Mouse (Mus musculus) layer of hippocampus, adult 18-20 months (tissue): ENCODE data around the gene Rhbg. TPM values are rescaled to one million over a fixed set of nuclear protein-coding genes. Genes with fewer than 3 reads are reported as not detected.

Experiments
- DNase-seq, 2 experiments: peaks; one replicate each; pipeline ENCODE4 v3.0.0; 2022; ENCODE audit warnings: low spot score in 2 of 2
- total RNA-seq, 2 experiments: library from RNA; stranded (reverse); gene quantifications; 2 replicates each; pipeline ENCODE4 v1.2.3; 2021

Gene Rhbg
- total RNA-seq, 2 experiments from 2014 or later: not detected

GRCm38 (mm10) chr3:88262346-88262745 lies 7.8 kb upstream of the Rhbg start:
- DNase-seq: no peak

- no peak for DNase-seq
Observed at GRCm38 (mm10) chr3:88256382-88256781, 1.9 kb upstream of the Rhbg start.

GRCm38 (mm10) chr3:88255950-88256349 lies 1.4 kb upstream of the Rhbg start:
- DNase-seq: no peak

- no peak for DNase-seq
Observed at GRCm38 (mm10) chr3:88252739-88253138, 1.8 kb downstream of the Rhbg start.

GRCm38 (mm10) chr3:88248406-88248805 lies 6.1 kb downstream of the Rhbg start:
- DNase-seq: no peak

- DNase-seq: no peak
Observed at GRCm38 (mm10) chr3:88247666-88248065, 6.8 kb downstream of the Rhbg start.

- peak in 1 of 2 experiments; percentile 83 for DNase-seq
Observed at GRCm38 (mm10) chr3:88245811-88246210, 8.7 kb downstream of the Rhbg start.

- DNase-seq: no peak
Observed at GRCm38 (mm10) chr3:88244071-88244470, 10.4 kb downstream of the Rhbg start.

- peak in 1 of 2 experiments; percentile 90 for DNase-seq
Observed at GRCm38 (mm10) chr3:88242531-88242930, 12.0 kb downstream of the Rhbg start.

GRCm38 (mm10) chr3:88241045-88241786 lies 13.3 kb downstream of the Rhbg start:
- no peak for DNase-seq

- DNase-seq: no peak
Observed at GRCm38 (mm10) chr3:88239446-88239845, 15.1 kb downstream of the Rhbg start.

GRCm38 (mm10) chr3:88238866-88239391 lies 15.6 kb downstream of the Rhbg start:
- DNase-seq: no peak

- DNase-seq: no peak
Observed at GRCm38 (mm10) chr3:88237556-88238194, 16.8 kb downstream of the Rhbg start.

GRCm38 (mm10) chr3:88237161-88237555 lies 17.4 kb downstream of the Rhbg start:
- DNase-seq: no peak

- DNase-seq: no peak
Observed at GRCm38 (mm10) chr3:88235616-88236015, 18.9 kb downstream of the Rhbg start.

- DNase-seq: no peak
Observed at GRCm38 (mm10) chr3:88235216-88235615, 19.3 kb downstream of the Rhbg start.

GRCm38 (mm10) chr3:88234041-88234440 lies 20.5 kb downstream of the Rhbg start:
- no peak for DNase-seq

GRCm38 (mm10) chr3:88232851-88233649 lies 21.5 kb downstream of the Rhbg start:
- peak in 1 of 2 experiments; percentile 10 for DNase-seq

GRCm38 (mm10) chr3:88232301-88232702 lies 22.2 kb downstream of the Rhbg start:
- DNase-seq: peak in 1 of 2 experiments; percentile 75

- DNase-seq: peak in 1 of 2 experiments; percentile 35
Observed at GRCm38 (mm10) chr3:88231061-88231641, 23.4 kb downstream of the Rhbg start.
